Mouse (Mus musculus) kidney, embryonic 15.5 days (tissue): ENCODE measurements at regions not wholly inside any gene's neighbourhood (a gene's known extent, or its start where the extent isn't known, plus 50 kb on each side); places are given as distances from the start of the nearest gene placed in this dataset.

ENCODE experiments used
- ATAC-seq: fragments of 200-750 bp; cut with Nextera tagmentation; replicated peaks from 2 replicates; pipeline ENCODE4 v1.8.0; 2017; ENCODE audit warnings: moderate TSS enrichment; ENCODE audit not compliant: low FRiP score
- H3K27ac ChIP-seq: fragments of 300-500 bp; sonication (generic); 2 replicates; pipeline ENCODE4 v1.5.1; 2015; ENCODE audit warnings: mild to moderate bottlenecking, inconsistent platforms
- H3K27me3 ChIP-seq: fragments of 300-500 bp; sonication (generic); 2 replicates; pipeline ENCODE4 v1.6.1; 2015; ENCODE audit warnings: inconsistent platforms
- H3K36me3 ChIP-seq: fragments of 300-500 bp; sonication (generic); 2 replicates; pipeline ENCODE4 v1.6.1; 2015; ENCODE audit warnings: inconsistent platforms
- H3K4me1 ChIP-seq: fragments of 300-500 bp; sonication (generic); 2 replicates; pipeline ENCODE4 v1.6.1; 2015; ENCODE audit warnings: inconsistent platforms
- H3K4me2 ChIP-seq: fragments of 300-500 bp; sonication (generic); 2 replicates; pipeline ENCODE4 v1.6.1; 2015; ENCODE audit warnings: moderate library complexity, mild to moderate bottlenecking, inconsistent platforms
- H3K4me3 ChIP-seq: fragments of 300-500 bp; sonication (generic); replicated peaks from 2 replicates; pipeline ENCODE4 v1.5.1; 2015; ENCODE audit warnings: mild to moderate bottlenecking, inconsistent platforms
- H3K9ac ChIP-seq: fragments of 300-500 bp; sonication (generic); 2 replicates; pipeline ENCODE4 v1.6.1; 2015; ENCODE audit warnings: mild to moderate bottlenecking, inconsistent platforms
- H3K9me3 ChIP-seq: fragments of 300-500 bp; sonication (generic); replicated peaks from 2 replicates; pipeline ENCODE4 v1.6.1; 2016; ENCODE audit warnings: inconsistent platforms
- WGBS: fragments of 180-500 bp; shearing (Covaris S2); methylation state at CpG from one replicate; pipeline ENCODE4 v1.1.7; 2015; ENCODE audit warnings: mixed read lengths; 5-methylcytosine and 5-hydroxymethylcytosine counted together

GRCm38 (mm10) chr6:51081056-51081455 lies 351.4 kb upstream of the Nfe2l3 start:
- 61% methylated on average over 5 of the region's 5 CpGs for whole genome bisulfite sequencing
- H3K4me2 ChIP-seq = no peak overlapping the region
- no peak overlapping the region for H3K4me3 ChIP-seq
- no peak for ATAC-seq
- H3K27ac ChIP-seq = no peak overlapping the region
- no peaks in the 10 kb centered on the region for H3K27me3 ChIP-seq
- no peaks in the 10 kb centered on the region for H3K9me3 ChIP-seq
- H3K4me1 ChIP-seq = peaks cover 32% of the 10 kb centered on the region
- H3K36me3 ChIP-seq = no peaks in the 10 kb centered on the region
- H3K9ac ChIP-seq = no peak overlapping the region

- WGBS = 78% methylated on average over 9 of the region's 9 CpGs
Measured at GRCm38 (mm10) chr6:51084656-51085055, 347.8 kb upstream of the Nfe2l3 start.

GRCm38 (mm10) chr6:51085547-51085946 lies 346.9 kb upstream of the Nfe2l3 start:
- Histone ChIP-seq H3K4me3 (no peak overlapping the region), H3K9ac (no peak overlapping the region), H3K27ac (no peak overlapping the region), H3K4me1 (0 out of 2 replicates have a peak, but pooled peaks cover 9% of the 10 kb centered on the region), H3K36me3 (no peaks in the 10 kb centered on the region), H3K27me3 (no peaks in the 10 kb centered on the region), H3K4me2 (no peak overlapping the region), H3K9me3 (no peaks in the 10 kb centered on the region)
- 59% methylated on average over 2 of the region's 2 CpGs for WGBS
- ATAC-seq = no peak

More at GRCm38 (mm10) chr6:51084656-51085055, 347.8 kb upstream of the Nfe2l3 start:
- no peak for ATAC-seq
- Histone ChIP-seq H3K4me2 (no peak overlapping the region), H3K27me3 (no peaks in the 10 kb centered on the region), H3K9ac (no peak overlapping the region), H3K4me3 (no peak overlapping the region), H3K9me3 (no peaks in the 10 kb centered on the region), H3K4me1 (0 out of 2 replicates have a peak, but pooled peaks cover 9% of the 10 kb centered on the region), H3K36me3 (no peaks in the 10 kb centered on the region), H3K27ac (no peak overlapping the region)

- 58% methylated on average over 4 of the region's 4 CpGs for WGBS
- Histone ChIP-seq H3K9ac (no peak overlapping the region), H3K4me1 (0 out of 2 replicates have a peak, but pooled peaks cover 9% of the 10 kb centered on the region), H3K27ac (no peak overlapping the region), H3K9me3 (no peaks in the 10 kb centered on the region), H3K4me2 (no peak overlapping the region), H3K36me3 (no peaks in the 10 kb centered on the region), H3K4me3 (no peak overlapping the region), H3K27me3 (no peaks in the 10 kb centered on the region)
- no peak for ATAC-seq
Measured at GRCm38 (mm10) chr6:51086347-51086746, 346.1 kb upstream of the Nfe2l3 start.

- Histone ChIP-seq H3K4me2 (no peak overlapping the region), H3K4me1 (0 out of 2 replicates have a peak, but pooled peaks cover 9% of the 10 kb centered on the region), H3K27me3 (no peaks in the 10 kb centered on the region), H3K9me3 (no peaks in the 10 kb centered on the region), H3K4me3 (no peak overlapping the region), H3K36me3 (no peaks in the 10 kb centered on the region), H3K9ac (no peak overlapping the region), H3K27ac (no peak overlapping the region)
- WGBS = 58% methylated on average over 2 of the region's 2 CpGs
- no peak for ATAC-seq
Measured at GRCm38 (mm10) chr6:51087806-51088205, 344.7 kb upstream of the Nfe2l3 start.

GRCm38 (mm10) chr6:51088641-51089372 lies 343.7 kb upstream of the Nfe2l3 start:
- no peaks in the 10 kb centered on the region for H3K36me3 ChIP-seq
- 21% methylated on average over 6 of the region's 6 CpGs for WGBS
- H3K4me3 ChIP-seq = no peak overlapping the region
- H3K4me2 ChIP-seq = no peak overlapping the region
- no peaks in the 10 kb centered on the region for H3K9me3 ChIP-seq
- 0 out of 2 replicates have a peak, but pooled peaks cover 9% of the 10 kb centered on the region for H3K4me1 ChIP-seq
- no peaks in the 10 kb centered on the region for H3K27me3 ChIP-seq
- no peak overlapping the region for H3K27ac ChIP-seq
- 0 out of 2 replicates have a peak, but pooled peaks have one; percentile 46 for ATAC-seq
- no peak overlapping the region for H3K9ac ChIP-seq

- WGBS = 92% methylated on average over 4 of the region's 4 CpGs
- Histone ChIP-seq H3K27ac (no peak overlapping the region), H3K4me3 (no peak overlapping the region), H3K36me3 (no peaks in the 10 kb centered on the region), H3K9me3 (no peaks in the 10 kb centered on the region), H3K9ac (no peak overlapping the region), H3K4me2 (no peak overlapping the region), H3K27me3 (no peaks in the 10 kb centered on the region), H3K4me1 (peaks cover 15% of the 10 kb centered on the region; the same call in 1 of the 2 replicates)
- no peak for ATAC-seq
Measured at GRCm38 (mm10) chr6:51093196-51093595, 339.3 kb upstream of the Nfe2l3 start.

- no peak for ATAC-seq
- Histone ChIP-seq H3K9me3 (no peaks in the 10 kb centered on the region), H3K9ac (no peak overlapping the region), H3K4me1 (peaks cover 14% of the 10 kb centered on the region; the same call in 1 of the 2 replicates), H3K27ac (no peak overlapping the region), H3K36me3 (no peaks in the 10 kb centered on the region), H3K4me2 (no peak overlapping the region), H3K4me3 (no peak overlapping the region), H3K27me3 (no peaks in the 10 kb centered on the region)
- 82% methylated on average over 10 of the region's 10 CpGs for whole genome bisulfite sequencing
Measured at GRCm38 (mm10) chr6:51094304-51094703, 338.2 kb upstream of the Nfe2l3 start.

GRCm38 (mm10) chr6:51097488-51097887 lies 335.0 kb upstream of the Nfe2l3 start:
- Histone ChIP-seq H3K4me2 (no peak overlapping the region), H3K27ac (peak overlapping the region; percentile 28; the same call in 1 of the 2 replicates), H3K4me3 (no peak overlapping the region), H3K9me3 (no peaks in the 10 kb centered on the region), H3K9ac (no peak overlapping the region), H3K27me3 (no peaks in the 10 kb centered on the region), H3K36me3 (no peaks in the 10 kb centered on the region), H3K4me1 (peaks cover 14% of the 10 kb centered on the region; the same call in 1 of the 2 replicates)
- peak; percentile 33; the same call in 1 of the 2 replicates for ATAC-seq
- WGBS = 22% methylated on average over 6 of the region's 6 CpGs

GRCm38 (mm10) chr6:51100341-51100740 lies 332.1 kb upstream of the Nfe2l3 start:
- no peaks in the 10 kb centered on the region for H3K9me3 ChIP-seq
- H3K4me2 ChIP-seq = no peak overlapping the region
- WGBS = 79% methylated on average over 4 of the region's 4 CpGs
- ATAC-seq = no peak
- no peaks in the 10 kb centered on the region for H3K36me3 ChIP-seq
- no peak overlapping the region for H3K9ac ChIP-seq
- no peak overlapping the region for H3K27ac ChIP-seq
- H3K4me3 ChIP-seq = no peak overlapping the region
- H3K27me3 ChIP-seq = no peaks in the 10 kb centered on the region
- peaks cover 14% of the 10 kb centered on the region; the same call in 1 of the 2 replicates for H3K4me1 ChIP-seq

- no peaks in the 10 kb centered on the region for H3K9me3 ChIP-seq
- no peak overlapping the region for H3K9ac ChIP-seq
- H3K36me3 ChIP-seq = no peaks in the 10 kb centered on the region
- H3K4me2 ChIP-seq = no peak overlapping the region
- H3K27me3 ChIP-seq = no peaks in the 10 kb centered on the region
- no peak overlapping the region for H3K4me3 ChIP-seq
- no peak overlapping the region for H3K27ac ChIP-seq
- no peak for ATAC-seq
- no peaks in the 10 kb centered on the region for H3K4me1 ChIP-seq
- WGBS = 58% methylated on average over 4 of the region's 4 CpGs
Measured at GRCm38 (mm10) chr6:51103236-51103635, 329.2 kb upstream of the Nfe2l3 start.

- no peak for ATAC-seq
- WGBS = 86% methylated on average over 5 of the region's 5 CpGs
- no peaks in the 10 kb centered on the region for H3K27me3 ChIP-seq
- no peaks in the 10 kb centered on the region for H3K36me3 ChIP-seq
- no peak overlapping the region for H3K27ac ChIP-seq
- H3K9ac ChIP-seq = no peak overlapping the region
- H3K4me3 ChIP-seq = no peak overlapping the region
- no peak overlapping the region for H3K4me2 ChIP-seq
- no peaks in the 10 kb centered on the region for H3K9me3 ChIP-seq
- no peaks in the 10 kb centered on the region for H3K4me1 ChIP-seq
Measured at GRCm38 (mm10) chr6:51104336-51104735, 328.1 kb upstream of the Nfe2l3 start.
